Comparison of ENCODE assay signal across 29 mouse cellular contexts in genomic region chr4:150950972-150951371, GRCm38 (mm10). TPM values are rescaled to one million over a fixed set of nuclear protein-coding genes. Genes with fewer than 3 reads are reported as not detected.
DNase-seq lines count a peak whose midpoint lies in the region; ATAC-seq lines count a peak whose summit lies in the region.
"Had no signal": no experiment of that assay in that cellular context is flagged by ENCODE, and none has a peak within 500 bp of the region (broad histone marks: within the 10 kb centered on the region; RNA-seq: fewer than 3 reads in every experiment).

No protein-coding gene starts in this region.

- peak; percentile 87 for ATAC-seq in activated CD4-positive, CD25-positive, alpha-beta regulatory T cell, adult 4 months
- ATAC-seq in inflammation-experienced regulatory T-cells, adult 6 months = peak; percentile 90
- no peak for ATAC-seq in erythroid progenitor cell, adult 5-6 weeks (replicated peaks; ENCODE audit: low FRiP score, poor library complexity, severe bottlenecking)
- ATAC-seq: forebrain, embryonic 14.5 days; forebrain, embryonic 16.5 days; Patski had no signal

- peak; percentile 70 for DNase-seq in CD4-positive, CD25-positive, alpha-beta regulatory T cell, adult 2 months (ENCODE audit: low read depth, low spot score)
- no peak for DNase-seq in urinary bladder, postnatal 10 days (ENCODE audit: low spot score)
- DNase-seq in kidney, adult 9 months = no peak
- DNase-seq in frontal cortex, postnatal 25 days (ENCODE audit: low spot score in 2 of 2) = no peak
- DNase-seq: adrenal gland, adult 2 months; adrenal gland, postnatal 10 days; adrenal gland, postnatal 25 days; cerebellum, adult 11 months; cerebellum, adult 18-20 months; cerebellum, adult 9-10 months; cerebellum, postnatal 10 days; cerebellum, postnatal 25 days had no signal

RNA-seq across cellular contexts. Expression of gene Tnfrsf9, which starts 36.6 kb away (rescaled TPM):
- 100 to 1,000 TPM; 103 to 140 TPM for polyA plus RNA-seq in activated CD4-positive, CD25-positive, alpha-beta regulatory T cell, adult 4 months (2017; shearing (Covaris generic))
- polyA plus RNA-seq in inflammation-experienced regulatory T-cells, adult 6 months (2017; shearing (Covaris generic)) = 100 to 1,000 TPM; 101 to 158 (median 156) TPM
- 6.7 TPM in 1 of 2 replicates, not detected in the other for total RNA-seq in erythroid progenitor cell, adult 5-6 weeks (2015; ENCODE audit: low replicate concordance)
- 1.3 TPM in 1 of 2 replicates, not detected in the other for total RNA-seq in erythroid progenitor cell, adult 5-6 weeks (2017; ENCODE audit: low replicate concordance)
- polyA plus RNA-seq: adrenal gland, adult 2 months had no signal

RNA-seq across cellular contexts. Expression of gene Park7, which starts 36.7 kb away (rescaled TPM):
- polyA plus RNA-seq in activated CD4-positive, CD25-positive, alpha-beta regulatory T cell, adult 4 months (2017; shearing (Covaris generic)) = 100 to 1,000 TPM; 449 to 481 TPM
- polyA plus RNA-seq in inflammation-experienced regulatory T-cells, adult 6 months (2017; shearing (Covaris generic)) = 100 to 1,000 TPM; 379 to 537 (median 522) TPM
- total RNA-seq in erythroid progenitor cell, adult 5-6 weeks (2015; ENCODE audit: low replicate concordance) = 32.4 and 104 TPM in 2 replicates
- 61.9 and 62.5 TPM in 2 replicates for total RNA-seq in erythroid progenitor cell, adult 5-6 weeks (2017; ENCODE audit: low replicate concordance)

RNA-seq across cellular contexts. Expression of gene Uts2, which starts 45.9 kb away (rescaled TPM):
- not detected for polyA plus RNA-seq in activated CD4-positive, CD25-positive, alpha-beta regulatory T cell, adult 4 months (2017; shearing (Covaris generic))
- polyA plus RNA-seq in inflammation-experienced regulatory T-cells, adult 6 months (2017; shearing (Covaris generic)) = not detected
- total RNA-seq in erythroid progenitor cell, adult 5-6 weeks (2015; ENCODE audit: low replicate concordance) = not detected in 2 replicates
- not detected in 2 replicates for total RNA-seq in erythroid progenitor cell, adult 5-6 weeks (2017; ENCODE audit: low replicate concordance)
- total RNA-seq: adrenal gland, adult 2 months; adrenal gland, postnatal 10 days; adrenal gland, postnatal 25 days; adrenal gland, postnatal 4 days; CH12.LX; G1E had no signal
- polyA plus RNA-seq: adrenal gland, adult 2 months; brain, embryonic 14.5 days; C2C12; cortical plate, adult 2 months; embryonic facial prominence, embryonic 10.5 days; embryonic facial prominence, embryonic 12.5 days; embryonic facial prominence, embryonic 14.5 days; forebrain, embryonic 10.5 days; forebrain, embryonic 12.5 days; forebrain, embryonic 14.5 days; forebrain, embryonic 16.5 days; G1E; Patski had no signal
